Mouse (Mus musculus) embryonic facial prominence, embryonic 10.5 days (tissue): ENCODE results near the gene Pisd. TPM values are rescaled to one million over a fixed set of nuclear protein-coding genes. Genes with fewer than 3 reads are reported as not detected.
"Not testable (repeated sequence)": the region's sequence is repeated elsewhere in the genome, so short reads cannot be mapped to it uniquely, and the experiment has no call there.

Source experiments
- DNase-seq: peaks from one replicate; pipeline ENCODE4 v3.0.0-alpha.2; 2017; ENCODE audit warnings: low spot score
- H3K27ac ChIP-seq: fragments of 300-500 bp; sonication (generic); replicated peaks from 2 replicates; pipeline ENCODE4 v1.5.1; 2016; ENCODE audit warnings: mild to moderate bottlenecking
- H3K27me3 ChIP-seq: fragments of 300-500 bp; sonication (generic); replicated peaks from 2 replicates; pipeline ENCODE4 v1.6.1; 2016; ENCODE audit warnings: low read depth, mild to moderate bottlenecking; ENCODE audit not compliant: poor library complexity, severe bottlenecking
- H3K36me3 ChIP-seq: fragments of 300-500 bp; sonication (generic); replicated peaks from 2 replicates; pipeline ENCODE4 v1.6.1; 2016; ENCODE audit warnings: mild to moderate bottlenecking, moderate library complexity
- H3K4me1 ChIP-seq: fragments of 300-500 bp; sonication (generic); 2 replicates; pipeline ENCODE4 v1.6.1; 2016
- H3K4me3 ChIP-seq: fragments of 300-500 bp; sonication (generic); 2 replicates; pipeline ENCODE4 v1.5.1; 2016; ENCODE audit warnings: mild to moderate bottlenecking, moderate library complexity
- H3K9me3 ChIP-seq: fragments of 300-500 bp; sonication (generic); 2 replicates; pipeline ENCODE4 v1.6.1; 2016; ENCODE audit warnings: mild to moderate bottlenecking
- whole genome bisulfite sequencing: fragments of 180-500 bp; shearing (Covaris S2); methylation state at CpG from one replicate; pipeline ENCODE4 v1.1.7; 2016; 5-methylcytosine and 5-hydroxymethylcytosine counted together
- polyA plus RNA-seq: library from polyadenylated mRNA; unstranded; fragments of >200 nt; fragmentation: Nextera tagmentation; extraction: Ambion mirVana; gene quantifications from 2 replicates; pipeline ENCODE4 v1.2.1, GENCODE M21; 2016

The Pisd gene
- polyA plus RNA-seq = 76.0 and 82.2 TPM in 2 replicates

DNA sequence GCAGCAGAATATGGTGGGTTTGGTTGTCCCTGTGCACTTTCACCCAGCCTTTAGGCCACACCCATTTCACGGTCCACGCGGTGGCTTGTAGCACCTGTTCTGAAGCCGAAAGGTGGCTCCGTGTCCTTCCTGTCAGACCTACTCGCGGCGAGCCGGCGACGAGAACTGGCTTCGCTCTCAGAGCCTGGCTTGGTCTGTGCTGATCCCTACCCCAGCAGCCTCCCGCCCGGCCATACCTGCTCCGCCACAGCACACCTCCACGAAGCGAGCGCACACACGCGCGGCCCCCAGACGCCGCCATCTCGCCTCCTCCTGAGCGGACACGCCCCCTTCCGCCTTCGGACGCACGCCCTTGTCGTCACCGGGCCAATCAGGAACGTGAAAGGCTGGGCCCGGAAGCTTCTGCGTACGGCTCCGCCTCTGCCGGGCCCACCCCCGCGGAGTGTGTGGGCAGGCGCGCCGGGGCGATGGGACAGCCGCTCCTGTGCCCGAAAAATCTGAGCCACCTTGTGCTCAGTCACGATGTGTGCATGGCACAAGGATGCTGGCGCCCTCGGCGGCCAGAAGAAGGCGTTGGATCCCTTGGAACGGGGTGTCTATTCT lies at the start of gene Pisd:
Gene Pisd (minus strand): TSS at position 334 of the 603 bp plus-strand sequence.
- H3K4me1 ChIP-seq = peaks cover 5% of the 10 kb centered on the region
- peaks cover 31% of the 10 kb centered on the region for H3K36me3 ChIP-seq
- WGBS = under 1% methylated on average over 52 of the region's 52 CpGs
- H3K27ac ChIP-seq = peak within 1 kb of the TSS; percentile 69
- peak; percentile 94 for DNase-seq
- peak within 1 kb of the TSS; percentile 72 for H3K4me3 ChIP-seq
- no peaks in the 10 kb centered on the region for H3K9me3 ChIP-seq
- H3K27me3 ChIP-seq = no peaks in the 10 kb centered on the region

DNA sequence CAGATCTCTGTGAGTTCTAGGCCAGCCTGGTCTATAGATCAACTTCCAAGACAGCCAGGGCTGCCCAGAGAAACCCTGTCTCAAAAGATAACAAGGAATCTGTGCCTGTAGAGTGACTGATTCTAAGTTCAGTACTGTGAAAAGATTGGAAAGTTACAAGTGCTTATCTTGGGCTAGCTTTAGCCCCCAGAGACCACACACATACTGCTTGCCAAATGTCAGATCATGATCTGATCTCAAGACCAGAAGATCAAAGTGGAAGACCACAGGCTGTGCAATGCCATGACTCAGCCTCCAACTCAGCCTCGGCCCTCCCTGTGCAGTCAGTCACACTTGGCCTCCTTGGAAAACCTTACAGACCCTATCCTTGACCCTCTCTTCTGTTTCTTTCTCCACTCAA lies 49.1 kb upstream of the Pisd start:
- no peaks in the 10 kb centered on the region for H3K27me3 ChIP-seq
- H3K27ac ChIP-seq = no peak overlapping the region
- DNase-seq = no peak
- 81% methylated on average over 1 of the region's 1 CpGs for WGBS
- no peaks in the 10 kb centered on the region for H3K9me3 ChIP-seq
- no peak overlapping the region for H3K4me3 ChIP-seq
- peaks cover 96% of the 10 kb centered on the region for H3K36me3 ChIP-seq
- no peaks in the 10 kb centered on the region for H3K4me1 ChIP-seq

DNA sequence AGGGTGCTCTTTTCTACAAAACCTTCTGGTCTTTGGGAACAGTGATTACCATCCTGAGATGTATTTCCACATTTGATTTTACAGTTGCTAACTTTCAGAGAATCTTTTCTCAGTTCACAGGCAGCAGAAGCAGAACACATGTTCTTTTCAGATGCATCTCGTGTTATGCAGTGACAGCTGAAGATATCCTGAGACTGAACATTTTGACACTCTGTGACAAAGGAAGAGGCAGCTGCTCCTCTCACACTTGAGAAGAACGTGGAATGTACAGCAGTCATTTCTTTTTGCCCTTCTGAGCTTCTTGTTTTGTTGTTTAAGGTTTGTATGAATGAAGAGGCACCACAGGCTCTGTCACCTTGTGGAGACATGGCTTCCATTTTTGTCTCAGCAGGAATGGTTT lies 44.6 kb upstream of the Pisd start:
- Histone ChIP-seq H3K36me3 (peaks cover 96% of the 10 kb centered on the region), H3K4me3 (no peak overlapping the region), H3K9me3 (no peaks in the 10 kb centered on the region), H3K27me3 (no peaks in the 10 kb centered on the region), H3K27ac (no peak overlapping the region), H3K4me1 (no peaks in the 10 kb centered on the region)
- WGBS = 90% methylated on average over 2 of the region's 2 CpGs
- DNase-seq = no peak

DNA sequence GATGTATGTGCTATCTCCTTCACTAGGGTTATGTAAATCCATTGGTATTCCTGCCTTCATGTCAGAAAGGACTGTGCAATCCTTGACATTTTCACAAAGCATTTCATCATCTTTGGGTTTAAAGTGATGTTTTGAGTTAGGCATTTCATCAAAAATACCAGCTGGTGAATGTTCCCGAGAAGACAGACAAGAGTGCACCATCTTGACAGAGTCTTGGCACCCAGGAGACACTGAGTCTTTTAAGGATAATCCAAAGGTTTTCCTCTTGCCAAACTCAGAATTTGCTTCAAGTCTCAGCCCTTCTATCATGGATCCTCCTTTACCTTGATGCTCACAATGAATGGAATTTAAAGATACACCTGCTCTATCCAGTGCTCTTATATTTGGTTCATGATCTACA lies 43.3 kb upstream of the Pisd start:
- not testable (repeated sequence) for H3K27ac ChIP-seq, H3K4me3 ChIP-seq, H3K27me3 ChIP-seq, DNase-seq, H3K9me3 ChIP-seq, H3K4me1 ChIP-seq
- 92% methylated on average over 1 of the region's 1 CpGs for WGBS
- H3K36me3 ChIP-seq = peaks cover 86% of the 10 kb centered on the region

DNA sequence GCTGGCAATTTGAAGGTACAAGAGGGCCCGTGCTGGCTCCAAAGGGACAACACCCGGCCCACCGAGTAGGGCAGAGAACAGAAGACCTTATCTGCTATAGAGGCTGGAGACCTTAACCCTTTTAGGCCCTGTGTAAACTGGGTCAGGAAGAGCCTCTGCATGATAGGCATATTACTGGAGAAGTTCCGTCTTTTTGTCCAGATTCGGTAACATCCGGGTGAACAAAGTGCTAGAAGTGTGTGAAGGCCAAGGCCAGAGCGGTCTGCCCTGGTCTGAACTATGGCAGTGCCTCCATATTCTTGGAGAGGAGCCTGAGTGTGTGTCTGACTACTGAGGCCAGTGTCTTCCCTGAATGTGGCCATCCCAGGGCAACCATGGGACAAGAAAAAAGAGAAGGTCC lies 41.6 kb upstream of the Pisd start, which contains the start of gene Gm20671:
Gene Gm20671 (minus strand): TSS at position 101 of the 400 bp plus-strand sequence.
- no peaks in the 10 kb centered on the region for H3K4me1 ChIP-seq
- no peaks in the 10 kb centered on the region for H3K9me3 ChIP-seq
- H3K27ac ChIP-seq = no peak within 1 kb of the TSS
- H3K36me3 ChIP-seq = peaks cover 81% of the 10 kb centered on the region
- 93% methylated on average over 7 of the region's 7 CpGs for WGBS
- no peak for DNase-seq
- H3K27me3 ChIP-seq = no peaks in the 10 kb centered on the region
- no peak within 1 kb of the TSS for H3K4me3 ChIP-seq

DNA sequence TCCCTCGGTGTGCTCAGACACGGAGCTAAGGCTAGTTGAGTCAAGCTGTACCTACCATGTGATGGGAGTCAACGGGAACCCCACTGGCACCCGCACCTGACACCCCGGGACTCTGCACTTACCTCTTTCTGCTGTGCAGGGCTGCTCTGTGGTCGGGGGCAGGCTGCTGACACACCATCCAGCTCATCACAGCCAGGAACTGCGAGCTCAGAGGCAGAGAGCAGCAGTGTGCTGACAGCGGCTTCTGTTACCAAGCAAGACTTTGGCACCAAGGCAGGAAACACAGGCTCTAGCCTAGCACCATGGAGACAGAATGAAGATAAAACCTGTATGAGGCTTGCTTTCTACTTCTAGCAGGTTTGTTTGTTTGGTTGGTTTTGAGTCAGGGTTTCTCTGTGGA lies 35.0 kb upstream of the Pisd start:
- Histone ChIP-seq H3K36me3 (peaks cover 82% of the 10 kb centered on the region), H3K4me3 (no peak overlapping the region), H3K27ac (no peak overlapping the region), H3K9me3 (no peaks in the 10 kb centered on the region), H3K27me3 (no peaks in the 10 kb centered on the region), H3K4me1 (no peaks in the 10 kb centered on the region)
- no peak for DNase-seq
- 95% methylated on average over 8 of the region's 8 CpGs for WGBS

DNA sequence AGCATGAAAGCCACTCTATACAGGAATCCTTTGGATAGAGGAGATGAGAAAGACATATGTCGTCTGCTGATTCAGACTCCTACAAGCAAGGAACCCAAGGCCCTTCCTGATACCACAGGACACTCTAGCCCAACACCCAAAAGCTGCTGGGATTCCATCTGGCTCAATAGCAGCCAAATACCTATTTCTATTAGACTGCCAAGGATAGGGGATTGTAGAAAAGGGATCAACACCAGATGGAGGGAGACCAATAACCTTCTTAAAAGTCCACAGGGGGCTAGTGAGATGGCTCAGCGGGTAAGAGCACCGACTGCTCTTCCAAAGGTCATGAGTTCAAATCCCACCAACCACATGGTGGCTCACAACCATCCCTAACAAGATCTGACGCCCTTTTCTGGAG lies 29.9 kb upstream of the Pisd start:
- Histone ChIP-seq H3K27ac (no peak overlapping the region), H3K4me1 (no peaks in the 10 kb centered on the region), H3K9me3 (no peaks in the 10 kb centered on the region), H3K4me3 (no peak overlapping the region), H3K27me3 (no peaks in the 10 kb centered on the region), H3K36me3 (peaks cover 91% of the 10 kb centered on the region)
- 95% methylated on average over 4 of the region's 4 CpGs for WGBS
- DNase-seq = no peak

DNA sequence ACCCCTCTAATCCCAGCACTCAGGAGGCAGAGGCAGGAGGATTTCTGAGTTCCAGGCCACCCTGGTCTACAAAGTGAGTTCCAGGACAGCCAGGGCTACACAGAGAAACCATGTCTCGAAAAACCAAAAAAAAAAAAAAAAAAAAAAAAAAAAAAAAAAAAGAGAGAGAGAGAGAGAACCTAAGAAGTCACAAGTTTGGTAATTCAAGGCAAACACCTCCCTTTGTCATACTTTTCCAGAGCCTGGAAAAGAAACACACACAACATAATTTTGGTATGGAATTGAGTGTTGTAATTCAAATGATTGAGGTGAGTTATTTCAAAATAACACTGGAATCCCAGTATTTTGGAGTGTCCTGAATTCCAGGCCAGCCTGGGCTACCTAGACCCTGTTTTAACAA lies 1.0 kb upstream of the Pisd start:
- not testable (repeated sequence) for H3K4me3 ChIP-seq, H3K27me3 ChIP-seq, H3K27ac ChIP-seq, H3K9me3 ChIP-seq, DNase-seq, H3K4me1 ChIP-seq
- WGBS = 80% methylated on average over 1 of the region's 1 CpGs
- H3K36me3 ChIP-seq = peaks cover 36% of the 10 kb centered on the region

DNA sequence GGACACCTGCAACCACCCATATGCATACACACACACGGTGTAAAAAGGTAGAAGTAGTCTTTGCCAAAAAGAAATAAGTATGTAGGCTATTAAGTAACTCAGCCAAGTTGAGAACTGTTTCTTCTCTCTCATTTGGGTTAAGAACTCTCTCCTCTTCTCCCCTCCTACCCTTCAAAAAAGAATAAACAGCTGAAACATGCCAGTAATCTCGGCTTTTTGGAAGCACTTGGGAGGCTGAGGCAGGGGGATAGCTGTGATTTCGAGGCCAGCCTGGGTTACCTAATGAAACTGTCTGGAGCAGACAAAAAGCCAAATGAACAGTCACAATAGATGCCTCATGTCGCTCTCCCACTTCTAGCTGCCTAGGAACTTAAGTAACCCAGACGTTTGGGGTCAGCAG lies 720 bp downstream of the Pisd start:
- DNase-seq = no peak
- peaks cover 28% of the 10 kb centered on the region for H3K36me3 ChIP-seq
- H3K9me3 ChIP-seq = no peaks in the 10 kb centered on the region
- no peaks in the 10 kb centered on the region for H3K27me3 ChIP-seq
- H3K4me3 ChIP-seq = peak overlapping the region; percentile 72
- peaks cover 5% of the 10 kb centered on the region for H3K4me1 ChIP-seq
- WGBS = 36% methylated on average over 5 of the region's 5 CpGs
- no peak overlapping the region; the same call in 1 of the 2 replicates for H3K27ac ChIP-seq

DNA sequence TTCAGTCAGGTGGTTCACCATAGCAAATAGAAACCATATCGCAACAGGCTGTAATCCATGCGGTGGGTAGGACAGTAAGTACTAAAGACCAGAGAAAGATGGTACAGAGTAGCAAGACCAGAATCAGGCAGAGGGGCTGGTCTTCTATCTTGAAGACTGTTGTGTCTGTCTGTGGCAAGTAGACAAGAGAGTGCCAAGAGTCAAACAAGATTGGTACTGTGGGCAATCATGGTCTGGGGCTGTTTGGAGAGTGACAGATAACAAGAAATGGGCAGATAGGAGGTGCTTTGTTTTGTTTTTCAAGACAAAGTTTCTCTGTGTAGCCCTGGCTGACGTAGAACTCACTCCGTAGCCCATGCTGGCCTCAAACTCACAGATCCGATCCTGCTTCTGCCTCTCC lies 3.9 kb downstream of the Pisd start:
- Histone ChIP-seq H3K4me1 (peaks cover 5% of the 10 kb centered on the region), H3K9me3 (no peaks in the 10 kb centered on the region), H3K36me3 (peaks cover 13% of the 10 kb centered on the region), H3K27ac (no peak overlapping the region), H3K4me3 (no peak overlapping the region), H3K27me3 (no peaks in the 10 kb centered on the region)
- WGBS = 96% methylated on average over 5 of the region's 5 CpGs
- no peak for DNase-seq

DNA sequence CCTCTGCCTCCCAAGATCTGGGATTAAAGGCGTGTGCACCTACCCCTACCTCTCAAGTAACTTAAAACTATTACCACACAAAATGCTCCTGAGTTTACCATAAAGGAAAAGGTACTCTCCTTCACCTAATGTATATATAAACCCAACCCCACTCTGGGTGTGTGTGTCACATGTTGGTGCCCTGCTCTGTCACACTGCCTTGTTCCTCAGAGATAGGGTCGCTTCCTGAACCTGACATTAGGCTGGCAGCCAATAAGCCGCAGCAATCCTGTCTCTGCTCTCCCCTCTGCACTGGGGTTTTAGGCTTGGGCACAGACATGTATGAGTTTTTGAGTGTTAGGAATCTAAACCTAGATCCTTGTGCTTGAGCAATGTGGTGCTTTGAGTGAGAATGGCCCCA lies 7.3 kb downstream of the Pisd start:
- DNase-seq = no peak
- Histone ChIP-seq H3K27me3 (no peaks in the 10 kb centered on the region), H3K4me3 (no peak overlapping the region), H3K27ac (no peak overlapping the region), H3K9me3 (no peaks in the 10 kb centered on the region), H3K4me1 (no peaks in the 10 kb centered on the region), H3K36me3 (peaks cover 26% of the 10 kb centered on the region)
- WGBS = 91% methylated on average over 3 of the region's 3 CpGs

DNA sequence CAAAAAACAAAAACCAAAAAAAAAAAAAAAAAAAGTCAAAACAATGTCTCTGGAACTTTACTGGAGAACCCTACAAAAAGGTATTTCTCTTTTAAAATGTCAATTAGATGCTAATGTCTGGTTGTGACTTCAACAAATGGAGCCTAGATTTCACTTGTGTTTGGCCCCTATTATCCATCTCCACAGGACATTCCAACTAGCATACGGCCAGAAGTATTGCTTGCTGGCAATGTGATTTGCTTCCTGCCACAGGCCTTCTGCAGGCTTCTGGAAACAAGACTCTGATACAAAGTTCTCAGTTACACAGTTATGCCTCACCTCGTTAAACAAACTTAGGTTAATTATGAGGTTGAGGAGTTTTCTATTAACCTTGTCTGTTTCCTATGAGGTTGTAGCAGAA lies 13.1 kb downstream of the Pisd start:
- no peak overlapping the region for H3K27ac ChIP-seq
- no peaks in the 10 kb centered on the region for H3K4me1 ChIP-seq
- H3K36me3 ChIP-seq = peaks cover 41% of the 10 kb centered on the region
- DNase-seq = no peak
- H3K9me3 ChIP-seq = no peaks in the 10 kb centered on the region
- H3K27me3 ChIP-seq = no peaks in the 10 kb centered on the region
- H3K4me3 ChIP-seq = no peak overlapping the region
- WGBS = 87% methylated on average over 2 of the region's 2 CpGs

DNA sequence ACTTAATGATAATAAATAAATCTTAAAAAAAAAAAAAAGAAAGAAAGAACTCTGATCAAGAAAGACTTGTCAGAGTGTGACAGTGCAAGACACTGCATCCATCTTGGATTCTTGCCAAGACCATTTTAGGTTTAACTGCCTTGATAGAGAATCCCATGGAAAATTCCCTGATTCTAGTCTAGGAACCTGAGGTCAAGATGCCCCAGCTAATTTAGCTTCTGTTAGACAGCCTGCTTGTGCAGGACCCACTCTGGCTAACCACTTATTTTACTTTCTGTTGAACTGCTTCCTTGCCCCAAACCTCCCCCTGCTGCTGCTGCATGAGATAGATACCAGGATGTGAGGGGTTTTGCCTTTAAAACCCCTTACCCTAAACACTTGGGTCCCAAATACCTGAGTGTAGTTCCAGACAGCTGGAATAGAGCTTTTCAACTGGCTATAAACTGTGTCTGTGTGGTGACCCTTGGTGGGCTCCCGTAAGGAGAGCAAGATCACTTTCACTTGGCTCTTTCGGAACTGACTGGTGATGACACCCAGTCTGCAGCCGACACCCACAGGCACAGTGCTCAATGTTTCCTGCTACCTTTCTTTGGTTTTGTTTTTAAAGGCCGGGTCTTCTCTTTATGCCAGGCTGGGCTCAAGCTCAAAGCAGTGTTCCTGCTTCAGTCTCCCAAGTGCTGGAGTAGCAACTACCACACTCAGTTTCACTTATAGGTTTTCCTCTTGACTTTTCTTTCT lies 17.6 kb downstream of the Pisd start:
- WGBS = 94% methylated on average over 4 of the region's 4 CpGs

More for the DNA sequence above, 17.6 kb downstream of the Pisd start:
- Histone ChIP-seq H3K27ac (no peak overlapping the region), H3K4me1 (no peaks in the 10 kb centered on the region), H3K4me3 (no peak overlapping the region), H3K36me3 (peaks cover 47% of the 10 kb centered on the region), H3K9me3 (no peaks in the 10 kb centered on the region), H3K27me3 (no peaks in the 10 kb centered on the region)
- no peak for DNase-seq
